9 mouse cellular contexts compared by ENCODE assay signal in the genomic region with DNA sequence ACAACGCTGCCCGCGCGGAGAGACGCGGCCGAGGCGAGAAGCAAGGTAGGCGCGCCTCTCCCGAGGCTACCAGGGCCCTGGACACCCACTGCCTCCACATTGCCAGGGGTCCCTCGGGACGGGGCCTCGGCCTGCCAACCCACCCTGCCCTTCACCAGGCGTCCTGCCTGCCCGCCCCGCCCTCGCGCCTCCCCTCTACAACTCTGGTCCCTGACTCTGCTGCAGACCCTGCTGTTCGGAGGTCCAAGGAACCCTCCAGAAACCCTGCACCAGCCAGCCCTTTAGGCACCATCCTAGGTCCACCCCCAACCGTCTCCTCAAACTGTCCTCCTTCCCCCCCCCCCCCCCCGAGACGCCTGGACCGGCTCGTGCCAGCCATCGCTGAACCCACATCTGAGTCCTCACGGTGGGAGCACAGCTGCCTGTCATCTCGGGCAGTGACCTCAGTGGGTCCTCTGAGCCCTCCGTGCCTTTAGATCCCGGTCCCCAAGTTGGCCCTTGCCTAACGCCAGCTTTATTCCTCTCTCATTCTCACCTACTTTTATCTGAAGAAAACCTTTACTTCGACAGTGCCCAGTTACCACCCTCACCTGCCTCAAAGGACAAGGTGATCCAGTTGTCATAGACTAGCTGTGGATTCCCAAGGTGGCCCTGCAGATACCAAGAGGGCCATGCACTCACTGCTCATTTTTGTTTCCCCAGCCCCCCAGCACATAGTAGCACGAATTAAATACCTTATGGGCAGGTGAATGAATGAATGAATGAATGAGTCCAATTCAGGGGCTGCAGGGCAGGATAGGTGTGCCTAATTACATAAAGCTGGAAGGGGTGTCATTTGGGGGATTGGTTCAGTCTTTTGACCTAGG. TPM values are rescaled to one million over a fixed set of nuclear protein-coding genes. Genes with fewer than 3 reads are reported as not detected.
DNase-seq lines count a peak whose midpoint lies in the region; ATAC-seq and TF ChIP-seq lines count a peak whose summit lies in the region.
"Had no signal": no experiment of that assay in that cellular context is flagged by ENCODE, and none has a peak within 500 bp of the region (broad histone marks: within the 10 kb centered on the region; RNA-seq: fewer than 3 reads in every experiment).

No protein-coding gene starts in this region.

- no peak for DNase-seq in heart, adult 9 months (ENCODE audit: low spot score in 2 of 2)
- DNase-seq in hindbrain, embryonic 10.5 days (ENCODE audit: low spot score), result no peak
- DNase-seq in embryo, embryonic 9.5 days (ENCODE audit: extremely low spot score), result no peak
- DNase-seq in thymus, postnatal 10 days (ENCODE audit: low spot score in 2 of 2), result no peak
- no peak for DNase-seq in left cerebral cortex, adult 18-20 months (ENCODE audit: low spot score in 2 of 2)

- TF ChIP-seq POLR2A in bone marrow, adult 2 months (IDR thresholded peaks at IDR 0.05; ENCODE audit: borderline replicate concordance, control insufficient read depth, low read depth, low read length), result no peak

- 0 out of 2 replicates have a peak, but pooled peaks cover 2% of the 10 kb centered on the region for H3K27me3 ChIP-seq in heart, embryonic 11.5 days (ENCODE audit: control insufficient read depth, insufficient read depth, low read length)
- H3K27me3 ChIP-seq in hindbrain, embryonic 10.5 days (ENCODE audit: insufficient read depth, poor library complexity, severe bottlenecking), result peaks cover 23% of the 10 kb centered on the region
- peaks cover 11% of the 10 kb centered on the region for H3K27me3 ChIP-seq in midbrain, embryonic 12.5 days

- H3K4me1 ChIP-seq in heart, embryonic 11.5 days (ENCODE audit: control insufficient read depth, insufficient read depth, low read length), result no peaks in the 10 kb centered on the region
- H3K4me1 ChIP-seq in bone marrow, adult 2 months (ENCODE audit: control insufficient read depth, insufficient read depth, low read length), result no peaks in the 10 kb centered on the region
- H3K4me1 ChIP-seq in hindbrain, embryonic 10.5 days (replicated peaks), result peaks cover 23% of the 10 kb centered on the region
- H3K4me1 ChIP-seq in midbrain, embryonic 12.5 days, result peaks cover 17% of the 10 kb centered on the region

- TF ChIP-seq CTCF in bone marrow, adult 2 months (IDR thresholded peaks at IDR 0.05; ENCODE audit: control insufficient read depth, insufficient read depth, low read length), result no peak

- no peaks in the 10 kb centered on the region for H3K9me3 ChIP-seq in heart, embryonic 11.5 days (replicated peaks; ENCODE audit: control insufficient read depth, low read length)
- H3K9me3 ChIP-seq in hindbrain, embryonic 10.5 days, result no peaks in the 10 kb centered on the region
- no peaks in the 10 kb centered on the region for H3K9me3 ChIP-seq in midbrain, embryonic 12.5 days

- ATAC-seq in heart, embryonic 11.5 days (replicated peaks; ENCODE audit: insufficient number of reproducible peaks, low FRiP score, low TSS enrichment), result peak; percentile 63
- peak; percentile 81; the same call in 1 of the 2 replicates for ATAC-seq in midbrain, embryonic 12.5 days (ENCODE audit: low FRiP score, low read depth)

- 7% methylated on average over 26 of the region's 33 CpGs for WGBS in heart, embryonic 11.5 days (ENCODE audit: insufficient replicate concordance)
- 7% methylated on average over 32 of the region's 33 CpGs for WGBS in bone marrow, adult 2 months
- 7% methylated on average over 29 of the region's 33 CpGs for WGBS in hindbrain, embryonic 10.5 days
- 6% methylated on average over 30 of the region's 33 CpGs for WGBS in midbrain, embryonic 12.5 days

- H3K9ac ChIP-seq in heart, embryonic 11.5 days (ENCODE audit: low read depth, low read length), result peak overlapping the region; percentile 83
- H3K9ac ChIP-seq in midbrain, embryonic 12.5 days (replicated peaks), result peak overlapping the region; percentile 75

- no peak overlapping the region for H3K27ac ChIP-seq in heart, embryonic 11.5 days (ENCODE audit: low read depth, low read length)
- H3K27ac ChIP-seq in bone marrow, adult 2 months (ENCODE audit: control insufficient read depth, insufficient read depth, low read depth, low read length, poor library complexity), result no peak overlapping the region; the same call in 1 of the 2 replicates
- peak overlapping the region; percentile 89 for H3K27ac ChIP-seq in hindbrain, embryonic 10.5 days
- H3K27ac ChIP-seq in midbrain, embryonic 12.5 days (replicated peaks), result peak overlapping the region; percentile 27

- peak overlapping the region; percentile 89 for H3K4me2 ChIP-seq in heart, embryonic 11.5 days
- peak overlapping the region; percentile 78 for H3K4me2 ChIP-seq in midbrain, embryonic 12.5 days (replicated peaks)

- no peaks in the 10 kb centered on the region for H3K36me3 ChIP-seq in heart, embryonic 11.5 days (ENCODE audit: control insufficient read depth, insufficient read depth, low read length)
- H3K36me3 ChIP-seq in hindbrain, embryonic 10.5 days, result no peaks in the 10 kb centered on the region
- H3K36me3 ChIP-seq in midbrain, embryonic 12.5 days, result no peaks in the 10 kb centered on the region

- peak overlapping the region; percentile 68 for H3K4me3 ChIP-seq in heart, embryonic 11.5 days (ENCODE audit: low read depth, low read length)
- peak overlapping the region; percentile 10 for H3K4me3 ChIP-seq in bone marrow, adult 2 months (replicated peaks; ENCODE audit: control insufficient read depth, low read depth, low read length)
- peak overlapping the region; percentile 73 for H3K4me3 ChIP-seq in hindbrain, embryonic 10.5 days
- H3K4me3 ChIP-seq in midbrain, embryonic 12.5 days, result peak overlapping the region; percentile 63

RNA-seq across cellular contexts. Expression of gene Rusc2, which starts 0.6 kb away (rescaled TPM):
- 6.3 and 7.8 TPM in 2 replicates for polyA plus RNA-seq in heart, embryonic 11.5 days (2014; fragmentation: Nextera tagmentation; extraction: Ambion mirVana)
- 3.4 and 14.7 TPM in 2 replicates for polyA plus RNA-seq in bone marrow, adult 2 months (2011; ENCODE audit: insufficient read depth, insufficient read length, low replicate concordance, missing spikeins)
- polyA plus RNA-seq in hindbrain, embryonic 10.5 days (2016; fragmentation: Nextera tagmentation; extraction: Ambion mirVana), result 12.5 and 33.4 TPM in 2 replicates
- 45.2 and 47.3 TPM in 2 replicates for polyA plus RNA-seq in midbrain, embryonic 12.5 days (2016; fragmentation: Nextera tagmentation; extraction: Ambion mirVana)
- total RNA-seq in left cerebral cortex, adult 18-20 months (2021), result 100 to 1,000 TPM; 128 to 146 TPM

RNA-seq across cellular contexts. Expression of gene Fam166b, which starts 46.5 kb away (rescaled TPM):
- 0.23 TPM in 1 of 2 replicates, not detected in the other for polyA plus RNA-seq in heart, embryonic 11.5 days (2014; fragmentation: Nextera tagmentation; extraction: Ambion mirVana)
- polyA plus RNA-seq in bone marrow, adult 2 months (2011; ENCODE audit: insufficient read depth, insufficient read length, low replicate concordance, missing spikeins), result not detected in 2 replicates
- 0.47 TPM in 1 of 2 replicates, not detected in the other for polyA plus RNA-seq in hindbrain, embryonic 10.5 days (2016; fragmentation: Nextera tagmentation; extraction: Ambion mirVana)
- polyA plus RNA-seq in midbrain, embryonic 12.5 days (2016; fragmentation: Nextera tagmentation; extraction: Ambion mirVana), result 0.28 and 0.38 TPM in 2 replicates
- 1 to 10 TPM in 1 of 2 experiments, under 1 TPM in 1; 0.82 to 1.2 TPM for total RNA-seq in left cerebral cortex, adult 18-20 months (2021)
- total RNA-seq: hematopoietic stem cell, adult 5-6 weeks had no signal

RNA-seq across cellular contexts. Expression of gene Tesk1, which starts 59.4 kb away (rescaled TPM):
- 5.0 and 6.1 TPM in 2 replicates for polyA plus RNA-seq in heart, embryonic 11.5 days (2014; fragmentation: Nextera tagmentation; extraction: Ambion mirVana)
- polyA plus RNA-seq in bone marrow, adult 2 months (2011; ENCODE audit: insufficient read depth, insufficient read length, low replicate concordance, missing spikeins), result 2.7 and 6.0 TPM in 2 replicates
- polyA plus RNA-seq in hindbrain, embryonic 10.5 days (2016; fragmentation: Nextera tagmentation; extraction: Ambion mirVana), result 7.1 and 8.3 TPM in 2 replicates
- 12.7 and 15.0 TPM in 2 replicates for polyA plus RNA-seq in midbrain, embryonic 12.5 days (2016; fragmentation: Nextera tagmentation; extraction: Ambion mirVana)
- 10 to 100 TPM; 90.6 to 96.5 TPM for total RNA-seq in left cerebral cortex, adult 18-20 months (2021)

Comparison
In these comparisons a context has a peak if more than half of its experiments do, and no peak if none do; other contexts are left out.
1. H3K27ac ChIP-seq: peak in hindbrain, embryonic 10.5 days (single experiment) and midbrain, embryonic 12.5 days (single experiment); none in heart, embryonic 11.5 days (single experiment) and bone marrow, adult 2 months (single experiment).
2. H3K4me3 ChIP-seq: peak in every context shown above with its lines; median percentile 73 in hindbrain, embryonic 10.5 days; 68 in heart, embryonic 11.5 days; 63 in midbrain, embryonic 12.5 days; 10 in bone marrow, adult 2 months.